Mouse (Mus musculus): ENCODE data around the gene Fam83g. TPM values are rescaled to one million over a fixed set of nuclear protein-coding genes. Genes with fewer than 3 reads are reported as not detected.
"Not testable (repeated sequence)": the region's sequence is repeated elsewhere in the genome, so short reads cannot be mapped to it uniquely, and the experiment has no call there.

Fam83g gene
- 6.2 and 6.5 TPM in 2 replicates for polyA plus RNA-seq (2012; rRNA removed)

GRCm38 (mm10) chr11:61683907-61684731, at the start of gene Fam83g:
TSS of gene Fam83g (plus strand) at chr11:61684091.
- peak; percentile 76 for DNase-seq (ENCODE audit: low spot score)

GRCm38 (mm10) chr11:61636309-61636708, 47.6 kb upstream of the Fam83g start:
- not testable (repeated sequence) for DNase-seq (ENCODE audit: low spot score)

DNA sequence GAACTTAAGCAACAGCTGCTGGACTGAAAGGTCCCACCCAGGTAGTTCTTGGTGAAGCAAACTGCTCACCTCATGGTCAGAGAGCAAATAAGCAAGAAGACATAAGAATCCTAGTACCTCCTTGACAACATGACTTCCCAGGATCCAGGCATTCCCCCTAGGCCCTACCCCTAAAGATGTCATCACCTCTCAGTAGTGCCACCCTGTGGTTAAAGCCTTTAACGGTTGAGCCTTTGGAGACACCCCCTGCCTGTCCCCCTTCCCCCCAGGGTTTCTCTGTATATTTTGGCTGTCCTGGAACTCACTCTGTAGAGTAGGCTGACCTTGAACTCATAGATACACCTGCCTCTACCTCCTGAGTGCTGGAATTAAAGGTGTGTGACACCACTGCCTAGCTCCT, 46.5 kb upstream of the Fam83g start:
- DNase-seq (ENCODE audit: low spot score), result no peak

DNA sequence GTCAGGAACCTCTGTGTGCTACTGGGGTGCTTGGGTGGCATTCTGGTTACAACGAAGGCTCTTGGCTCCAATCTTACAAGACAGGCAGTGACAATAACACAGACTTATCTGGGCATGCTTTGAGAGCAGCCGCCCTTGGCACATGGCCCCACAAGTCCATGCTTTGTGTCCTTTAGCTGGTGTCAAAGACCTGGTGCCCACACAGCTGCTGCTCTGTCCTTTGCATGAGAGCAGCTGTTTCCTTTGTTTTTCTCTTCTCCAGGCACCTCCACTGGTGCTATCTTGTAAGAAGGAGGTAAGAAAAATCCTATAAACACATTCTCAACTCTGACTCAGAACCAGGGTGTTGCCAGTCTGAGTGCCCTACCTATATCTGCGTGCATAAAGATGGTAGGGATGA, 46.0 kb upstream of the Fam83g start:
- no peak for DNase-seq (ENCODE audit: low spot score)

GRCm38 (mm10) chr11:61638764-61639536, 44.9 kb upstream of the Fam83g start:
- no peak for DNase-seq (ENCODE audit: low spot score)

- no peak for DNase-seq (ENCODE audit: low spot score)
These were observed 44.2 kb upstream of the Fam83g start for GRCm38 (mm10) chr11:61639601-61640177.

DNA sequence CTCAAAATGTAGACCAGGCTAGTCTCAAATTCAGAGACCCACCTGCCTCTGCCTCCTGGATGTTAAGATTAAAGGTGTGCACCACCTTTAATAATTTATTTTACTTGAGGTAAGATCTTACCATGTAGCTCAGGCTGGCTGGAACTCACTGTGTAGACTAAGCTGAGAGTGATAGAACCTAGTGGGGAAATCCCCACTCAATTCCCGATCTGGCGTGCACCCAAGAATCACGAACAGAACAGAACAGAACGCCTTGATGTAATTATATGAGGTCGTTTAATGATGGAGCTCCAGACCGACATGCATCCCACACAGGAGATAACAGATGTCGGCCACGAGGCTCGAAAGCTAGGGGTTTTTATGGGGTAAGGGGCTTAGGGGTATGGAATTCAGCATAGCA, 43.3 kb upstream of the Fam83g start:
- DNase-seq (ENCODE audit: low spot score), result not testable (repeated sequence)

GRCm38 (mm10) chr11:61642106-61642505, 41.8 kb upstream of the Fam83g start:
- DNase-seq (ENCODE audit: low spot score), result no peak

- no peak for DNase-seq (ENCODE audit: low spot score)
These were observed 40.5 kb upstream of the Fam83g start for GRCm38 (mm10) chr11:61643184-61643961.

DNA sequence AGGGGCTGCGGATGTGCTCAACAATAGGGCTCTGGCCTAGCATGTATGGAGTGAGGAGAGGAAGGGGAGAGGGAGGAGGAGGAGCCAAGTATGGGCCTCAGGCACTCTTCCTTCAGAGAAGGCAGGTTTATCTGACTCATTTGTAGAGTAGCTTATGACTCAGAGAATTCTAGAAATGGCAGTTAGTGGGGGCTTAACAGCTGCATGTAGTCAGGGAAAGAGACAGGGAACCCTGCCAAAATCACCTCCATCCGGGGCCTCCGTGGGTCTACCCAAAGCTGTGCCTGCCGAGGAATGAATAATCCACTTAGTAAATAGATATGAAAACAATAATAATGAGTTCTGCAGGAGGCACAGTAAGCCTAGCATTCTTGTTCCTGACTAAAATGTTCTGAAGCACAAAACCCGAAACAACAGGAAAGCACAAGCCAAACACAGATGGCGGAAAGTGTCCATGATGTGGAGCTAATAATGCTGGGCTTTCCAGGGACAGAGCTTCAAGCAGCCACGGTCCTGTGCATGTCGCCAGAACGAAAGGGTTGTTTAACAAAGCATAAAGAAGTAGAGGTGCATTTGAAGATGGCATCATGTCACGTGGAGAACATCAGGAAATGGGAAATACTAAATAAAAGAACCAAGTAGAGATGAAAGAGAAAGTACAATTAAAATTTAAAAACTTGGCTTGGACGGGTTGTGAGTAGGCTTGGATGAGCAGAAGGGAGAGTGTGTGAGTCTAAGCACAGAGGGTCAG, 39.1 kb upstream of the Fam83g start:
- DNase-seq (ENCODE audit: low spot score), result no peak

GRCm38 (mm10) chr11:61645357-61645857, 38.5 kb upstream of the Fam83g start:
- DNase-seq (ENCODE audit: low spot score), result no peak

DNA sequence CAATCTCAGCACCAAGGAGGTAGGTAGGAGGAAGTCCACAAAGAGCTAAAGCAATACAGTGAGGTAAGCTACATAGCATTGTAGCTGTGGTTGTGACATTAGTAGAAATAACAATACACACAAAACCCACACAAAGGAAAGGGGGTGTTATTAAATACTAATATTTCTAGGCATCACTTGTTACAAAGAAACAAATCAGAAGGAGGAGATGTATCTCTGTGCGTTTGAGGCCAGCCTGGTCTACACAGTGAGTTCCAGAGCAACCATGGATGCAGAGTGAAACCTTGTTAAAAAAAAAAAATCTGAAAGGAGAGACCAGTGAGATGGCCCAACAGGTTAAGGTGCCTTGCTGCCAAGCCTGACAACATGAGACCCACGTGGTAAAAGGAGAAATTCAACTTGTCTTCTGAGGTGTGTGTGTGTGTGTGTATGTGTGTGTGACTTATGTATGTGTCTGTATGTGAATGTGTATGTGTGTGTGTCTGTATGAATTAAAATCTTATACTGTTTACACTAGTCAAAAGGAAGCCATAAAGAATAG, 37.3 kb upstream of the Fam83g start:
- DNase-seq (ENCODE audit: low spot score), result no peak

GRCm38 (mm10) chr11:61647110-61647910, 36.6 kb upstream of the Fam83g start:
- no peak for DNase-seq (ENCODE audit: low spot score)

DNA sequence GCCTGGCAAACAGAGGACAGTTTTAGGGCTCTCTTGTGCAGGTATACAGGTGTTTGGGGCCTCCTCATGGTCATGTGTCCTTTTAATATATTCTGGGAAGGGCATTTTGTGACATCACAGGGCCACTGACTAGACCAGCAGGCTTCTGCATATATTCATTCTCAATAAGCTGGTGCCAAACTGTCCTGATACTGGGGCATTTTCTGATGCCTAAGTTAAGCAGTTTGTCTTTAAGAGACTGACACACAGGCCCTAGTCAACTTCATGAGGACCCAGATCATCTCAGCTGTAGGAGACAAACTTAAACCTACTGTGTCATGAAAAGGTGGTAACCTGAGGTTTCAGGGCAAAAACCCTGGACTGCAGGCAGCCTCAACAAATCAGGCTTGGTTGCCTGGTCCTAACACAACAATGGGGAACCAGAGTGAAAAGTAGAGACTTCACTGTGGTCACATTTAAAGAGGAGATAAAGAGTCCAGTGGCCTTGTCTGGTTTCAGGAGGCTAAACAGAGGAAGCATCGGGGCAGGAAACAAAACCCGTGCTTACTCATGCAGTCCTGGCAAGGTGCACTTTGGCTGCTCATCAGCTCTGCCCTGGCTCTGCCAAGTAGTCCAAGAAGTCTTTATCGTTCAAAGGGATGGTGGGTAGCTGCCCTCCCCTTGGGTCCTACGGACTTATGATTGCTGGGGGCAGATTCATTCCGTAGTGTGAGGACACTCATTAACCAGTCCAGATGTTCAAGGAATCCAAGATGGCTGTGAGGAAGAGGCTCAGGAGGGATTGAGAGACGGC, 35.7 kb upstream of the Fam83g start:
- no peak for DNase-seq (ENCODE audit: low spot score)

GRCm38 (mm10) chr11:61648749-61649115, 35.2 kb upstream of the Fam83g start:
- DNase-seq (ENCODE audit: low spot score), result no peak

- no peak for DNase-seq (ENCODE audit: low spot score)
These were observed 34.7 kb upstream of the Fam83g start for GRCm38 (mm10) chr11:61649163-61649580.

DNA sequence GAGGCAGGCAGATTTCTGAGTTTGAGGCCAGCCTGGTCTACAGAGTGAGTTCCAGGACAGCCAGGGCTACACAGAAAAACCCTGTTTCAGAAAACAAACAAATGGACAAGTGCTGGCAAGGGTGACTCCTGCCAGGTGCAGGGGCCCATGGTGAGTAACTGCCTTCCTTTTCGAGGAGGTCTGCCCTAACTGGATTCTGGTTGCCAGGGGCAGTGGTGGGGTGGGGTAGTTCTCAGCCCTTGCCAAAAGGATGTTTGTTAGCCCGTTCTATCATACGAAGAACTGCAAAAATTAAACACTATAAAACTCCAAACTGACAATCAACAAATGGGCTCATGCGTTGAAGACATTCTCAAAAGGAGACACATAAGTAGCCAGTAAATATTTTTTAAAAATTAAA, 34.3 kb upstream of the Fam83g start:
- no peak for DNase-seq (ENCODE audit: low spot score)

- DNase-seq (ENCODE audit: low spot score), result no peak
These were observed 33.2 kb upstream of the Fam83g start for GRCm38 (mm10) chr11:61650470-61651265.

All from urinary bladder, adult 2 months (tissue).